Mouse (Mus musculus): ENCODE data around the gene Unc13c.

DNA sequence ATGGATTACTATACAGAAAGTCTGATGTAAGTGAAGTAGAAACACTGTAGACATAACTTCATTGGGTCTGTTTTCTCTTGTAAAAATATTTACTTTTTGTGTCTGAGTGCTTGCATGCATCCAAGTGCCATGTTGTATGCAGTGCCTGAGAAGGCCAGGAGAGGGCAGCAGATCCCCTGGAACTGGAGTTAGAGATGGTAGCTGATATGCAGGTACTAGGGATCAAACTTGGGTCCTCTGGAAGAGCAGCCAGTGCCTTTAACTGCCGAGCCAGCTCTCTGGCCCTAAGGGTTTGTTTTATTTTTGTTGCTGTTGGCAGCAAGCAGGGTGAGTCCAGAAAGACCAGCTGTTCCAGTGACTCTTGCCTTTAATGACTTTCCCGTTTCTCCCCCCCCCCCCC lies 411.0 kb downstream of the Unc13c start:
- TF ChIP-seq GATA1 (IDR thresholded peaks at IDR 0.05; ENCODE audit: borderline replicate concordance, low read length) (no peak), FLI1 (IDR thresholded peaks at IDR 0.05; ENCODE audit: low read length) (no peak)

All from megakaryocyte, embryonic 14.5 days (primary cell).